Mouse (Mus musculus) brain, embryonic 14.5 days (tissue): ENCODE measurements around the gene Ccdc33.

Source experiments
- CTCF ChIP-seq: fragments of 200-500 bp; IDR thresholded peaks from 2 replicates; pipeline ENCODE4 v1.5.1; 2012; ENCODE audit warnings: inconsistent platforms, mild to moderate bottlenecking, moderate library complexity, borderline replicate concordance; ENCODE audit not compliant: insufficient read depth, insufficient read length; ENCODE audit errors: extremely low read depth
- POLR2A ChIP-seq: fragments of 200-500 bp; IDR thresholded peaks from 2 replicates; pipeline ENCODE4 v1.6.1; 2012; ENCODE audit warnings: mild to moderate bottlenecking, inconsistent platforms, borderline replicate concordance; ENCODE audit not compliant: poor library complexity, insufficient read depth, insufficient read length, severe bottlenecking; ENCODE audit errors: extremely low read depth

DNA sequence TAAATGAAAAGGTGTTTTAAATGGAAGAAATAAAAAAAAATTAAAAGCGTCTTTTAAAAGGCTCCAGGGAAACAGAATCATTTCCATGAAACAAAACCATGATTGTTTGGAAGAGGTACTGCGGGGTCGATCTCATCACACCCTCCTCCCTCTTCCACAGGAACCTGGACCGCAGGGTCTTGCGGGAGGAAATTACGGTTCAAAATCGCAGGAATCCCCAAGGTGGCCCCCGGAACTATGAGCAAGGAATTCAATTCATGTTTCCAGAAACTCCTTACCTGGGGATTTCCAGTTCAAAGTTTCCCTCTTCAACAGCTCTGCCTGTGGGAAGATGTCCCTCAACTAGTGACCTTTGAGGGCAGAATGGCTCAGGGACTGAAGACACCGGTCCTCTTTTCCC lies 4.6 kb downstream of the Ccdc33 start:
- TF ChIP-seq POLR2A (no peak), CTCF (no peak)
